Mouse (Mus musculus): ENCODE measurements around the gene Esrrg.

DNA sequence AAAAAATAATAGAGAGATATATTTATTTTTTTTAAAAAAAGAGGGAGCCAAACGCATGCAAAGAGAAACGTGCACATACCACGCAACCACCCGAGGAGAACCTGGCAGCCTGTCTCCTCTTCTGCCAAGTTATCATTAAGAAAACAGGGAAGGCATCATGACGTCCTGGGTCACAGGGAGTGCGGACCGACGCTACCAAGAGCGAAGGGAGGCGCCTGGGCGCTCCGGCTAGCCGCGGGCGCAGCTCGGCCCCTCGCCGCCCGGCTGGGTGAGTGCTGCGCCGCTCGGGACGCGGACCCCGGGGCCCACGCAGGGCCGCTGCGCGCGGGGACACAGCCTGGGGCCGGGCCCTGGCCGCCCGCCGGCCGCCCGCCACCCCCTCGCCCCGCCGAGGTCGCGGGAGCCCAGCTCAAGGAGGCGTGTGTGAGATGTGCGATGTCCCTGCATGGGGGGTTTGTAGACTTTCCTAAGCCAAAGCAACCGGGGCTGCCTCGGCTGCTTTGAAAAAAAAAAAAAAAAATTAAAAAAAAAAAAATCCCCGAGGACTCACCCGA lies 43.2 kb downstream of the Esrrg start:
- TF ChIP-seq CTCF (IDR thresholded peaks at IDR 0.05; ENCODE audit: low read depth, low read length) (no peak), POLR2A (IDR thresholded peaks at IDR 0.05; ENCODE audit: extremely low read depth, insufficient read depth, low read length) (no peak)

Measured in liver, adult 2 months (tissue).